Mouse (Mus musculus) kidney, embryonic 16.5 days (tissue): ENCODE data around the gene Tkt. TPM values are rescaled to one million over a fixed set of nuclear protein-coding genes. Genes with fewer than 3 reads are reported as not detected.
A peak's percentile ranks its signal among the peaks of the same experiment; 100 is the strongest.
"Not testable (repeated sequence)": the region's sequence is repeated elsewhere in the genome, so short reads cannot be mapped to it uniquely, and the experiment has no call there.

Source experiments
- ATAC-seq: fragments of 200-750 bp; cut with Nextera tagmentation; 2 replicates; pipeline ENCODE4 v1.8.0; 2017; ENCODE audit warnings: moderate TSS enrichment; ENCODE audit not compliant: low FRiP score, low TSS enrichment
- H3K27ac ChIP-seq: fragments of 300-500 bp; sonication (generic); 2 replicates; pipeline ENCODE4 v1.5.1; 2014; ENCODE audit warnings: low read length
- H3K27me3 ChIP-seq: fragments of 300-500 bp; sonication (generic); 2 replicates; pipeline ENCODE4 v1.6.1; 2014; ENCODE audit warnings: low read length, control low read depth, mixed read lengths; ENCODE audit not compliant: insufficient read depth
- H3K36me3 ChIP-seq: fragments of 300-500 bp; sonication (generic); 2 replicates; pipeline ENCODE4 v1.6.1; 2014; ENCODE audit warnings: low read length, control low read depth, mixed read lengths; ENCODE audit not compliant: insufficient read depth
- H3K4me1 ChIP-seq: fragments of 300-500 bp; sonication (generic); 2 replicates; pipeline ENCODE4 v1.6.1; 2014; ENCODE audit warnings: low read length, control low read depth, mixed read lengths; ENCODE audit not compliant: insufficient read depth
- H3K4me2 ChIP-seq: fragments of 300-500 bp; sonication (generic); replicated peaks from 2 replicates; pipeline ENCODE4 v1.6.1; 2014; ENCODE audit warnings: low read depth, low read length
- H3K4me3 ChIP-seq: fragments of 300-500 bp; sonication (generic); 2 replicates; pipeline ENCODE4 v1.5.1; 2014; ENCODE audit warnings: mild to moderate bottlenecking, low read length
- H3K9ac ChIP-seq: fragments of 300-500 bp; sonication (generic); replicated peaks from 2 replicates; pipeline ENCODE4 v1.6.1; 2014; ENCODE audit warnings: low read length
- H3K9me3 ChIP-seq: fragments of 300-500 bp; sonication (generic); 2 replicates; pipeline ENCODE4 v1.6.1; 2016; ENCODE audit warnings: low read length, control low read depth
- WGBS: fragments of 180-500 bp; shearing (Covaris S2); extraction: QIAGEN DNeasy Blood & Tissue Kit; methylation state at CpG from one replicate; pipeline ENCODE4 v1.1.7; 2014; 5-methylcytosine and 5-hydroxymethylcytosine counted together
- polyA plus RNA-seq: library from polyadenylated mRNA; unstranded; fragments of >200 nt; fragmentation: Nextera tagmentation; extraction: Ambion mirVana; gene quantifications from 2 replicates; pipeline ENCODE4 v1.2.1, GENCODE M21; 2015

Tkt gene
- polyA plus RNA-seq, 1 experiment from 2014 or later: 314 TPM

DNA sequence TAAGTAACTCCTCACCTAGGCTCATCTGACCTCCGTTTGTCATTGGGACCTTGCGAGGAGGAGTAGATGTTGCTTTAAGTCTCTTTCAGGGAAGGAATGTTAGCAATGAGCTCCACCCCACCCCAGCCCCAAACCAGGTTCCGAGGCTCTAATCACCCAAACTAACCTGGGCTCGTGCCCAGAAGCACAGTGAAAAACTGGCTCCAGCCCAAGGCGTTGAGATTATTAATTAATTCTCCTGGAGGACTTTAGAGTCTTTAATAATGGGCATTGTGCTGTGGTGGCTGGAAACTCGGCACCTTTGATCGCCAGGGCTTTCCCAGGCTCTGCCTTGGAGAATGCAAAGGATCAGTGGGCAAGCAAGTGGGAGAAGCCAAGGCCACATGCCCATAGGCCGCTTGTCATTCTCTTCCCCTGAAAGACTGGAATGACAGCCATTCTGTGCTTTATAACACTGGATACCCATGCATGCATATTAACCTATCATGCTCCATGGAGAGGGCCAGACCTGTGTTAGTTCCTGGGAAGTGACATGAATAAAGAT lies 17.4 kb upstream of the Tkt start:
- ATAC-seq: peak; percentile 87
- peaks cover 8% of the 10 kb centered on the region; the same call in 1 of the 2 replicates for H3K4me1 ChIP-seq
- no peaks in the 10 kb centered on the region for H3K27me3 ChIP-seq
- H3K36me3 ChIP-seq: peaks cover 21% of the 10 kb centered on the region
- WGBS: 44% methylated on average over 8 of the region's 8 CpGs
- no peaks in the 10 kb centered on the region; the same call in 1 of the 2 replicates for H3K9me3 ChIP-seq
- 0 out of 2 replicates have a peak overlapping the region, but pooled peaks have one; percentile 3 for H3K9ac ChIP-seq
- peak overlapping the region; percentile 48 for H3K27ac ChIP-seq
- H3K4me3 ChIP-seq: no peak overlapping the region
- H3K4me2 ChIP-seq: no peak overlapping the region

DNA sequence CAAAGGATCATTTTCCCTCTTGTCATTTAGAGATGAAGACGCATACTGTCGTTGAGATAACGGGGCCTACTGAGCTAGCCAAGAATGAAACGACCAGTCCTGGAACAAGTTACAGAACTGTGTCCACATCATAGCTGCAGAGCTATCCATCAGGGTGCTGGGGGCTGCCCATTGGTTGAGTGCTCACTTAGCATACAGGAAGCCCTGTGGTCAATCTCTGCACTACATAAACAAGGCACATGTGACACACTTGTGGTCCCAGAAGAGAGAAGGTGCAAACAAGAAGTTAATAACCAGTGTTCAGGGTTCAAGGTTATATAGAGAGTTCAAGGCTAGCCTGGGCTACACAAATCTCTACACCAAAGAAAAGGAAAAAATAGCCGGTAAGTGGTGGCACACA lies 16.7 kb upstream of the Tkt start:
- 88% methylated on average over 5 of the region's 5 CpGs for WGBS
- Histone ChIP-seq H3K4me3 (no peak overlapping the region), H3K4me2 (no peak overlapping the region), H3K4me1 (peaks cover 8% of the 10 kb centered on the region; the same call in 1 of the 2 replicates), H3K27me3 (no peaks in the 10 kb centered on the region), H3K9me3 (no peaks in the 10 kb centered on the region; the same call in 1 of the 2 replicates), H3K36me3 (peaks cover 16% of the 10 kb centered on the region), H3K27ac (peak overlapping the region; percentile 48), H3K9ac (no peak overlapping the region)
- ATAC-seq: no peak

DNA sequence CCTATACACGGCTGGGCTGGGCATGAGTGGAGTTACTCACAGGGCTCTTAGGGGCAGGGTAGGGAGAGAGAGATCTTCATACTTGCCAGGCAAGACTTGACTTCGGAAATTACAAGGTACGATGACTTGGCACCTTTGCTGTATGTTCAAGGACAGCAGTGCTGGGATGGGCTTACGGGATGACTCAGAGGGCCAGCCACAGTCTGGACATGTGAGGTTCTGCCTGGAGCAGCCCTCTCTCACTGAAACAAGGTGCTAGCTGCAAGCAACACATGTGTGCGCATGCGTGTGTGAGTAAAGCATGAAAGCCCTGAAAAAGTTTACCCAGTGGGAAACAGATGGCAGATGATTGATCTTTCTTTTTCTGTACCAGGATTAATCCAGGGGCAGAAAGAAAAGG lies 16.3 kb upstream of the Tkt start:
- no peak for ATAC-seq
- peaks cover 14% of the 10 kb centered on the region for H3K36me3 ChIP-seq
- 87% methylated on average over 6 of the region's 6 CpGs for WGBS

GRCm38 (mm10) chr14:30533780-30534450 lies 14.2 kb upstream of the Tkt start:
- H3K36me3 ChIP-seq: no peaks in the 10 kb centered on the region
- H3K4me1 ChIP-seq: peaks cover 8% of the 10 kb centered on the region; the same call in 1 of the 2 replicates
- H3K27ac ChIP-seq: no peak overlapping the region
- no peak overlapping the region for H3K9ac ChIP-seq
- H3K4me2 ChIP-seq: no peak overlapping the region
- no peak for ATAC-seq
- H3K9me3 ChIP-seq: no peaks in the 10 kb centered on the region; the same call in 1 of the 2 replicates
- H3K4me3 ChIP-seq: no peak overlapping the region
- no peaks in the 10 kb centered on the region for H3K27me3 ChIP-seq
- 75% methylated on average over 6 of the region's 6 CpGs for WGBS

More for the DNA sequence above, 16.3 kb upstream of the Tkt start:
- no peaks in the 10 kb centered on the region; the same call in 1 of the 2 replicates for H3K9me3 ChIP-seq
- H3K4me1 ChIP-seq: peaks cover 8% of the 10 kb centered on the region; the same call in 1 of the 2 replicates
- no peak overlapping the region for H3K4me3 ChIP-seq
- no peak overlapping the region for H3K4me2 ChIP-seq
- H3K27me3 ChIP-seq: no peaks in the 10 kb centered on the region
- no peak overlapping the region; the same call in 1 of the 2 replicates for H3K9ac ChIP-seq
- H3K27ac ChIP-seq: no peak overlapping the region

GRCm38 (mm10) chr14:30541541-30541940 lies 6.6 kb upstream of the Tkt start:
- 0 out of 2 replicates have a peak, but pooled peaks cover 4% of the 10 kb centered on the region for H3K4me1 ChIP-seq
- 50% methylated on average over 10 of the region's 10 CpGs for WGBS
- 0 out of 2 replicates have a peak, but pooled peaks have one; percentile 59 for ATAC-seq
- no peak overlapping the region for H3K27ac ChIP-seq
- no peak overlapping the region for H3K4me3 ChIP-seq
- H3K27me3 ChIP-seq: no peaks in the 10 kb centered on the region
- H3K4me2 ChIP-seq: no peak overlapping the region
- H3K36me3 ChIP-seq: no peaks in the 10 kb centered on the region
- no peak overlapping the region for H3K9ac ChIP-seq
- H3K9me3 ChIP-seq: no peaks in the 10 kb centered on the region

DNA sequence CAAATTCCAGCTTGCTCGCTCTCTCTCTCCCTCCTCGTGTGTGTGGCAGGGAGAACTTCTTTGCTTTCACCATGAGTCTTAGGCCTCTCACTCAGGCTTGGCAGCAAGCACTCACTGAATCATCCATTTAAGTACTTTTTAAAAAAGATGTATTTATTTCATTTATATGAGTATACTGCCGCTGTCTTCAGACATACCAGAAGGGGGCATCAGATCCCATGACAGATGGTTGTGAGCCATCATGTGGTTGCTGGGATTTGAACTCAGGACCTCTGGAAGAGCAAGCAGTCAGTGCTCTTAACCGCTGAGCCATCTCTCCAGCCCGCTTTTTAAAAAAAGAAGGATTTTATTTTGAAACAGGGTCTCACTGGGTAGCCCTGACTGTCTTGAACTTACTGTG lies 4.8 kb upstream of the Tkt start:
- H3K4me3 ChIP-seq, ATAC-seq, H3K4me2 ChIP-seq, H3K27ac ChIP-seq, H3K9ac ChIP-seq, H3K9me3 ChIP-seq, H3K27me3 ChIP-seq, H3K36me3 ChIP-seq, H3K4me1 ChIP-seq: not testable (repeated sequence)
- 73% methylated on average over 5 of the region's 5 CpGs for WGBS

DNA sequence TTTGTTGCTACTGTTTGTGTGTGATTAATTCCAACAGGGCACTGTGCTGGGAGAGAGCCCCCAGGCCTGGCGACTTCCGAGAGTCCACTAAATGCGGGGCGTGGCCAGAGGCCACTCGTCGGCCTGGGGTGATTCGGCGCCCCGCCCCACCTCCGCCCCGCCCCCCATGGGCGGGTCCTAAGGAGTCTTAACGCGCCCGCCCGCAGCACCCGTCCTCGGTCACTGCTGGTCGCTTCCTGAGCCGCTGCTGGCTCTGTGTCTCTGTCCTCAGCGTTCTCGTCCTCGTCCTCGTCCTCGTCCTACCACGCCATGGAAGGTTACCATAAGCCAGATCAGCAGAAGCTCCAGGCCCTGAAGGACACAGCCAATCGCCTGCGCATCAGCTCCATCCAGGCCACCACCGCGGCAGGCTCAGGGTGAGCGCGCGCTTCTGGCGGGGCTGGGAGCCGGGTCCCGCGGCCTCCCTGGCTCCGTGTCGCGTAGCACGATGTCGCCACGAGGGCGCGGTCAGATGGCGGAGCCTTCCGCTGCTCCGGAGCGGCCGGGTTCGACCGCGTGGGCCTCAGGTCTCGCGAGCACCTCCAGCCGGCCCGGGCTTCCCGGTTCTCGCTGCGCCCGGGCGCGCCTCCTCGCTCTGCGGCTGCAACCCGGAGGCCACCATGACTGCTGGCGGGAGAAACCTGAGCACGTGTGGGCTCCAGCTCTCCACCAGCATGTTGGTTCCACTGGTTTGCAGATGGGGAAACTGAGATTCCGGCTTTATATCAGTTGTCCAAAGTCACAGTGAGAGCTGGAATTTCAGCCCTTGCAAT lies 1.0 kb downstream of the Tkt start:
- peak; percentile 94 for ATAC-seq
- Histone ChIP-seq H3K4me1 (peaks cover 33% of the 10 kb centered on the region), H3K36me3 (0 out of 2 replicates have a peak, but pooled peaks cover 3% of the 10 kb centered on the region), H3K4me3 (peak overlapping the region; percentile 80), H3K9me3 (no peaks in the 10 kb centered on the region), H3K4me2 (peak overlapping the region; percentile 95), H3K9ac (peak overlapping the region; percentile 89), H3K27me3 (no peaks in the 10 kb centered on the region), H3K27ac (peak overlapping the region; percentile 94)
- WGBS: under 1% methylated on average over 66 of the region's 69 CpGs

DNA sequence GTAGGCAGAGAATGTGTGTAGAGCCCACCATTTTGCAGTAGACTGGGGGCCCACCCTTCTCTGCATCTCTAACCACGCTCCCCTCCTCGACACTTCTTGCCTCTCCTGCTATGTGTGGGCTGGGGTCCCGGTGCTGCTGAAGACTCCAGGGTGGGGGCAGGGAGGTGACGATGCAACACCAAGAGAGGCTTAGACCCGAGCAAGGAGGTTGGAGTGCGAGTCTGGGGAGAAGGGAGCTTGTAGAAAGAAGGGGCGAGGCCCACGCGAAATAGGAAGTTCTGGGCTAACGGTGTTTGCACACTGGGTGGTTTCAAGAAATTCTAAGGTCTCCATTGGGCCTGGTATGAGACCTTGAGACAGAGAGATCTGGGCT lies 1.6 kb downstream of the Tkt start:
- Histone ChIP-seq H3K27ac (peak overlapping the region; percentile 94), H3K4me2 (peak overlapping the region; percentile 95), H3K4me1 (peaks cover 33% of the 10 kb centered on the region), H3K9ac (peak overlapping the region; percentile 89), H3K27me3 (no peaks in the 10 kb centered on the region), H3K9me3 (no peaks in the 10 kb centered on the region), H3K36me3 (0 out of 2 replicates have a peak, but pooled peaks cover 3% of the 10 kb centered on the region), H3K4me3 (peak overlapping the region; percentile 80)
- no peak for ATAC-seq
- 0% methylated on average over 10 of the region's 10 CpGs for WGBS

- ATAC-seq: no peak
- peak overlapping the region; percentile 89 for H3K9ac ChIP-seq
- H3K4me2 ChIP-seq: peak overlapping the region; percentile 95
- H3K27ac ChIP-seq: no peak overlapping the region
- 0 out of 2 replicates have a peak, but pooled peaks cover 3% of the 10 kb centered on the region for H3K36me3 ChIP-seq
- H3K9me3 ChIP-seq: no peaks in the 10 kb centered on the region
- WGBS: 29% methylated on average over 8 of the region's 8 CpGs
- no peaks in the 10 kb centered on the region for H3K27me3 ChIP-seq
- peak overlapping the region; percentile 80 for H3K4me3 ChIP-seq
- H3K4me1 ChIP-seq: peaks cover 33% of the 10 kb centered on the region
These were observed 2.3 kb downstream of the Tkt start for GRCm38 (mm10) chr14:30550232-30551070.
